In the genomic region with DNA sequence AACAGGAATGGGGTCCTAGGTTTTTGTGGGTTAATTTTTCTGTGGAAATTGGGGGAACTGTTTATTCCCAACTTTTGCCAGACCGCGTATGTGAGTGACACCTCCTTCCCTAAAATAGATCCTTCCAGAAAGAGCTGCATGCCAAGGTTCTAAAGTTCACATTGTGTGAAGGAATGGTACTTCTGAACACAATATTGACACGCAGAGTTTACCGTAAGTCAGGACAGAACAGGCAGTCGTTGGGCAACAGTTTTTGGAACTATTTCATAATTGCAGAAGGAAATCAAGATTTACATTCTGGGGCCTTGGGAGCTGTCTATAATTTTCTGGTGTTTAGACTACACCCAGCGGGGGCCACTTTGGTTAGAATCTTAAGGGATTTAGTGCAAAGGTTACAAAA, we compare ENCODE assay signal across 9 mouse cellular contexts. TPM values are rescaled to one million over a fixed set of nuclear protein-coding genes. Genes with fewer than 3 reads are reported as not detected.
DNase-seq lines count a peak whose midpoint lies in the region; ATAC-seq and TF ChIP-seq lines count a peak whose summit lies in the region.
"Had no signal": no experiment of that assay in that cellular context is flagged by ENCODE, and none has a peak within 500 bp of the region (broad histone marks: within the 10 kb centered on the region; RNA-seq: fewer than 3 reads in every experiment).

No protein-coding gene starts in this region.

- TF ChIP-seq RAD21 in CH12.LX (IDR thresholded peaks at IDR 0.05; ENCODE audit: low read depth, low read length), result no peak

- no peak overlapping the region for H3K27ac ChIP-seq in CH12.LX (ENCODE audit: insufficient read depth, low read depth)
- no peak overlapping the region for H3K27ac ChIP-seq in forebrain, postnatal 0 days (ENCODE audit: low read depth, low read length)
- peak overlapping the region; percentile 30; the same call in 1 of the 2 replicates for H3K27ac ChIP-seq in lung, embryonic 14.5 days (ENCODE audit: low read depth)

- H3K9me3 ChIP-seq in CH12.LX (replicated peaks; ENCODE audit: low read length), result peaks cover 11% of the 10 kb centered on the region
- no peaks in the 10 kb centered on the region for H3K9me3 ChIP-seq in forebrain, postnatal 0 days (ENCODE audit: low read length)
- H3K9me3 ChIP-seq in lung, embryonic 14.5 days (ENCODE audit: low read depth, low read length), result no peaks in the 10 kb centered on the region

- H3K36me3 ChIP-seq in CH12.LX (replicated peaks in 1 of 2; ENCODE audit: control insufficient read depth in 1 of 2, insufficient read depth in 1 of 2, low read length in 1 of 2), result peaks cover 5 to 30% of the 10 kb centered on the region in 2 experiments
- H3K36me3 ChIP-seq in forebrain, postnatal 0 days (ENCODE audit: insufficient read depth), result peaks cover 2% of the 10 kb centered on the region; the same call in 1 of the 2 replicates
- H3K36me3 ChIP-seq in lung, embryonic 14.5 days (ENCODE audit: insufficient read depth), result peaks cover under 1% of the 10 kb centered on the region; the same call in 1 of the 2 replicates

- peaks cover 6 to 58% of the 10 kb centered on the region in 2 experiments; a peak in 3 of 4 replicates for H3K4me1 ChIP-seq in CH12.LX (ENCODE audit: control insufficient read depth in 1 of 2, insufficient read depth in 2 of 2)
- peaks cover 9% of the 10 kb centered on the region for H3K4me1 ChIP-seq in forebrain, postnatal 0 days (ENCODE audit: insufficient read depth)
- H3K4me1 ChIP-seq in lung, embryonic 14.5 days (ENCODE audit: insufficient read depth), result peaks cover 18% of the 10 kb centered on the region; the same call in 1 of the 2 replicates

- H3K79me2 ChIP-seq in CH12.LX (replicated peaks; ENCODE audit: control insufficient read depth, extremely low read depth, insufficient read depth, poor library complexity, severe bottlenecking), result peaks cover 54% of the 10 kb centered on the region

- 69% methylated on average over 6 of the region's 6 CpGs for WGBS in forebrain, postnatal 0 days
- WGBS in lung, embryonic 14.5 days, result 26% methylated on average over 6 of the region's 6 CpGs

- dilution Hi-C loops in CH12.LX (cut with MboI; ENCODE audit: extremely low pct_ligation_motif_present, extremely low pct_unique_long_range_greater_than_20kb, low sequenced_read_pairs), result no loop called here

- ATAC-seq in forebrain, postnatal 0 days, result no peak
- ATAC-seq in lung, embryonic 14.5 days (ENCODE audit: insufficient read depth), result no peak

- no peak for TF ChIP-seq CTCF in CH12.LX (conservative IDR thresholded peaks at IDR 0.05 in 1 of 2, IDR thresholded peaks at IDR 0.05 in 1 of 2; ENCODE audit: low read depth in 2 of 2, low read length in 2 of 2)
- no peak for TF ChIP-seq CTCF in forebrain, postnatal 0 days (IDR thresholded peaks at IDR 0.05; ENCODE audit: low read depth)
- TF ChIP-seq CTCF in lung, embryonic 14.5 days (IDR thresholded peaks at IDR 0.05; ENCODE audit: low read depth), result no peak

- no peak for TF ChIP-seq EP300 in CH12.LX (IDR thresholded peaks at IDR 0.05; ENCODE audit: low read length)

- intact Hi-C loops in left cerebral cortex, postnatal 10 days (cut with DNase I), result no loop called here

- in situ Hi-C loops in CH12.LX (cut with MboI; ENCODE audit: low pct_ligation_motif_present, low pct_unique_long_range_greater_than_20kb, low sequenced_read_pairs), result no loop called here

- H3K9ac ChIP-seq in CH12.LX (ENCODE audit: insufficient read depth, low read depth), result peak overlapping the region; percentile 97; the same call in 1 of the 2 replicates
- peak overlapping the region; percentile 87; the same call in 1 of the 2 replicates for H3K9ac ChIP-seq in forebrain, postnatal 0 days
- peak overlapping the region; percentile 96 for H3K9ac ChIP-seq in lung, embryonic 14.5 days

- peaks cover 3% of the 10 kb centered on the region for H3K27me3 ChIP-seq in CH12.LX (replicated peaks)
- no peaks in the 10 kb centered on the region for H3K27me3 ChIP-seq in forebrain, postnatal 0 days (ENCODE audit: insufficient read depth, low read length)
- H3K27me3 ChIP-seq in lung, embryonic 14.5 days (ENCODE audit: insufficient read depth, low read length), result no peaks in the 10 kb centered on the region

- no peak for TF ChIP-seq POLR2A in CH12.LX (IDR thresholded peaks at IDR 0.05; ENCODE audit: low read depth, low read length)

- H3K4me2 ChIP-seq in CH12.LX (ENCODE audit: insufficient read depth, low read depth, poor library complexity, severe bottlenecking), result peak overlapping the region; percentile 92
- peak overlapping the region; percentile 90 for H3K4me2 ChIP-seq in forebrain, postnatal 0 days (ENCODE audit: low read depth)
- peak overlapping the region; percentile 85 for H3K4me2 ChIP-seq in lung, embryonic 14.5 days

- H3K4me3 ChIP-seq in CH12.LX (replicated peaks in 1 of 3; ENCODE audit: low read depth in 2 of 3, low read length in 2 of 3, poor library complexity in 1 of 3), result peak overlapping the region; percentile 83 to 92 (median 92)
- H3K4me3 ChIP-seq in forebrain, postnatal 0 days (ENCODE audit: low read depth, low read length), result peak overlapping the region; percentile 94
- H3K4me3 ChIP-seq in lung, embryonic 14.5 days (ENCODE audit: low read depth, low read length), result peak overlapping the region; percentile 99

- DNase-seq in 3T3-L1 (ENCODE audit: low read depth, low spot score) (peak; percentile 23), CH12.LX (ENCODE audit: extremely low read depth) (no peak)
- DNase-seq in forebrain, postnatal 0 days, result no peak
- peak; percentile 34 for DNase-seq in lung, embryonic 14.5 days
- no peak for DNase-seq in thymus, postnatal 0 days (ENCODE audit: low spot score)
- DNase-seq in left cerebral cortex, postnatal 10 days (ENCODE audit: extremely low spot score in 1 of 2, low spot score in 2 of 2), result no peak
- no peak for DNase-seq in adrenal gland, adult 18-20 months (ENCODE audit: low spot score in 2 of 2)
- no peak for DNase-seq in retina, embryonic 14.5 days (ENCODE audit: low spot score)
- DNase-seq: right cerebral cortex, postnatal 14 days had no signal

TF ChIP-seq in CH12.LX, 34 proteins besides CTCF, POLR2A, EP300 and RAD21:
- TF ChIP-seq NELFE (IDR thresholded peaks at IDR 0.05; ENCODE audit: low read depth, low read length) (no peak), MAZ (IDR thresholded peaks at IDR 0.05; ENCODE audit: low read depth, low read length) (no peak)

RNA-seq across cellular contexts. Expression of a gene that starts 1.3 kb away (rescaled TPM):
- 19.9 and 24.7 TPM in 2 replicates for total RNA-seq in CH12.LX (2012; rRNA removed)
- 18.0 and 18.4 TPM in 2 replicates for total RNA-seq in CH12.LX (2014; rRNA removed)
- polyA plus RNA-seq in CH12.LX (2012; ENCODE audit: insufficient read length, low read depth), result 36.2 and 37.3 TPM in 2 replicates
- 17.2 and 20.7 TPM in 2 replicates for total RNA-seq in forebrain, postnatal 0 days (2014; rRNA removed)
- polyA plus RNA-seq in forebrain, postnatal 0 days (2015; fragmentation: Nextera tagmentation; extraction: Ambion mirVana), result 8.2 and 11.1 TPM in 2 replicates
- 19.8 and 21.5 TPM in 2 replicates for polyA plus RNA-seq in lung, embryonic 14.5 days (2014; fragmentation: Nextera tagmentation; extraction: Ambion mirVana)
- 12.3 and 12.8 TPM in 2 replicates for polyA plus RNA-seq in thymus, postnatal 0 days (2015; fragmentation: Nextera tagmentation; extraction: Ambion mirVana)
- total RNA-seq in left cerebral cortex, postnatal 10 days (2021), result 10 to 100 TPM; 27.7 to 28.1 TPM
- 10 to 100 TPM; 52.1 to 71.7 TPM for total RNA-seq in adrenal gland, adult 18-20 months (2021)

RNA-seq across cellular contexts. Expression of a gene that starts 24.5 kb away (rescaled TPM):
- total RNA-seq in CH12.LX (2012; rRNA removed) (not detected in 2 replicates), CH12.LX (2014; rRNA removed) (not detected in 2 replicates)
- not detected in 2 replicates for polyA plus RNA-seq in CH12.LX (2012; ENCODE audit: insufficient read length, low read depth)
- total RNA-seq in forebrain, postnatal 0 days (2014; rRNA removed), result not detected in 2 replicates
- polyA plus RNA-seq in forebrain, postnatal 0 days (2015; fragmentation: Nextera tagmentation; extraction: Ambion mirVana), result not detected in 2 replicates
- not detected in 2 replicates for polyA plus RNA-seq in lung, embryonic 14.5 days (2014; fragmentation: Nextera tagmentation; extraction: Ambion mirVana)
- 0.22 TPM in 1 of 2 replicates, not detected in the other for polyA plus RNA-seq in thymus, postnatal 0 days (2015; fragmentation: Nextera tagmentation; extraction: Ambion mirVana)
- total RNA-seq in left cerebral cortex, postnatal 10 days (2021), result under 1 TPM in 1 of 2 experiments, not detected in 1; 0.24 TPM
- total RNA-seq in adrenal gland, adult 18-20 months (2021), result 10 to 100 TPM; 10.4 to 42.7 TPM

RNA-seq across cellular contexts. Expression of a gene that starts 36.6 kb away (rescaled TPM):
- total RNA-seq in CH12.LX (2012; rRNA removed), result 3.4 and 7.6 TPM in 2 replicates
- 11.0 and 14.0 TPM in 2 replicates for total RNA-seq in CH12.LX (2014; rRNA removed)
- 0.16 and 7.0 TPM in 2 replicates for polyA plus RNA-seq in CH12.LX (2012; ENCODE audit: insufficient read length, low read depth)
- total RNA-seq in forebrain, postnatal 0 days (2014; rRNA removed), result 3.1 and 4.8 TPM in 2 replicates
- 0.36 and 0.53 TPM in 2 replicates for polyA plus RNA-seq in forebrain, postnatal 0 days (2015; fragmentation: Nextera tagmentation; extraction: Ambion mirVana)
- 0.38 and 3.2 TPM in 2 replicates for polyA plus RNA-seq in lung, embryonic 14.5 days (2014; fragmentation: Nextera tagmentation; extraction: Ambion mirVana)
- polyA plus RNA-seq in thymus, postnatal 0 days (2015; fragmentation: Nextera tagmentation; extraction: Ambion mirVana), result not detected in 2 replicates
- total RNA-seq in left cerebral cortex, postnatal 10 days (2021), result 1 to 10 TPM in 1 of 2 experiments, under 1 TPM in 1; 0.41 to 3.0 TPM
- not detected for total RNA-seq in adrenal gland, adult 18-20 months (2021)

RNA-seq across cellular contexts. Expression of a gene that starts 57.3 kb away (rescaled TPM):
- total RNA-seq in CH12.LX (2012; rRNA removed), result 12.3 and 13.7 TPM in 2 replicates
- total RNA-seq in CH12.LX (2014; rRNA removed), result 12.4 and 12.7 TPM in 2 replicates
- polyA plus RNA-seq in CH12.LX (2012; ENCODE audit: insufficient read length, low read depth), result 22.0 and 28.2 TPM in 2 replicates
- 27.3 and 33.7 TPM in 2 replicates for total RNA-seq in forebrain, postnatal 0 days (2014; rRNA removed)
- polyA plus RNA-seq in forebrain, postnatal 0 days (2015; fragmentation: Nextera tagmentation; extraction: Ambion mirVana), result 5.0 and 5.6 TPM in 2 replicates
- 5.1 and 5.4 TPM in 2 replicates for polyA plus RNA-seq in lung, embryonic 14.5 days (2014; fragmentation: Nextera tagmentation; extraction: Ambion mirVana)
- 2.6 and 3.6 TPM in 2 replicates for polyA plus RNA-seq in thymus, postnatal 0 days (2015; fragmentation: Nextera tagmentation; extraction: Ambion mirVana)
- 10 to 100 TPM; 49.0 to 55.0 TPM for total RNA-seq in left cerebral cortex, postnatal 10 days (2021)
- 10 to 100 TPM; 62.9 to 70.8 TPM for total RNA-seq in adrenal gland, adult 18-20 months (2021)

Comparison
In these comparisons a context has a peak if more than half of its experiments do, and no peak if none do; other contexts are left out.
1. DNase-seq: peak in 3T3-L1 (single experiment) and lung, embryonic 14.5 days (single experiment); none in CH12.LX (single experiment), forebrain, postnatal 0 days (single experiment), thymus, postnatal 0 days (single experiment), left cerebral cortex, postnatal 10 days (0 of 2), adrenal gland, adult 18-20 months (0 of 2) and retina, embryonic 14.5 days (single experiment).
2. RNA of a gene that starts 24.5 kb away (total RNA-seq): 10.4 to 42.7 TPM in adrenal gland, adult 18-20 months; 0.24 TPM in left cerebral cortex, postnatal 10 days, not detected in CH12.LX and not detected in forebrain, postnatal 0 days; every median in the first group is over 4 times any median in the second.
3. Peak in every context shown above with its lines, with median percentiles within 50 percentile points of each other: H3K4me2 ChIP-seq, H3K4me3 ChIP-seq and H3K9ac ChIP-seq.